Mouse (Mus musculus) layer of hippocampus, adult 18-20 months (tissue): ENCODE results near the gene Apool. TPM values are rescaled to one million over a fixed set of nuclear protein-coding genes. Genes with fewer than 3 reads are reported as not detected.

Experiments used
- DNase-seq, 2 experiments: peaks; one replicate each; pipeline ENCODE4 v3.0.0; 2022; ENCODE audit warnings: low spot score in 2 of 2
- long read RNA-seq: library from polyadenylated mRNA; stranded (forward); transcript quantifications from one replicate; pipeline ENCODE4 v2.0.0, GENCODE M21; 2021
- total RNA-seq, 2 experiments: library from RNA; stranded (reverse); gene quantifications; 2 replicates each; pipeline ENCODE4 v1.2.3; 2021

The Apool gene
- total RNA-seq: 1 to 10 TPM; 5.9 to 6.3 TPM
- long read RNA-seq, partial matches to known transcripts: 0 of 4 reads
- long read RNA-seq, other reads (novel, unspliced or antisense): 0 of 4 reads

GRCm38 (mm10) chrX:112310804-112311530, at the start of gene Apool:
Gene Apool (plus strand): TSS chrX:112311334.
- peak; percentile 57 to 87 for DNase-seq

GRCm38 (mm10) chrX:112273550-112273949, 37.6 kb upstream of the Apool start:
- DNase-seq: no peak

- no peak for DNase-seq
These were observed 375 bp downstream of the Apool start for GRCm38 (mm10) chrX:112311531-112311887.

GRCm38 (mm10) chrX:112312094-112312493, 960 bp downstream of the Apool start:
- DNase-seq: no peak

GRCm38 (mm10) chrX:112320273-112320672, 9.1 kb downstream of the Apool start:
- DNase-seq: no peak

GRCm38 (mm10) chrX:112339486-112339885, 28.4 kb downstream of the Apool start:
- no peak for DNase-seq

GRCm38 (mm10) chrX:112347467-112348394, 36.6 kb downstream of the Apool start:
- no peak for DNase-seq

GRCm38 (mm10) chrX:112348395-112348791, 37.3 kb downstream of the Apool start:
- peak in 1 of 2 experiments; percentile 53 for DNase-seq

- DNase-seq: no peak
These were observed 57.3 kb downstream of the Apool start for GRCm38 (mm10) chrX:112368426-112368825.

GRCm38 (mm10) chrX:112370577-112371410, 59.7 kb downstream of the Apool start:
- peak; percentile 22 to 32 for DNase-seq

- no peak for DNase-seq
These were observed 95.5 kb downstream of the Apool start, which contains the start of gene Satl1 for GRCm38 (mm10) chrX:112406679-112407078. Gene Satl1 (minus strand): TSS chrX:112406779.

- DNase-seq: no peak
These were observed 101.2 kb downstream of the Apool start for GRCm38 (mm10) chrX:112412309-112412708.

Other genes with a start within 250 kb of the Apool start
- not detected for gene 4933403O08Rik, start 72.3 kb upstream of the Apool start, total RNA-seq
- not detected for gene Satl1, start 95.4 kb downstream of the Apool start, total RNA-seq
- gene 2010106E10Rik, start 183.9 kb downstream of the Apool start, total RNA-seq: not detected